Mouse (Mus musculus) liver, adult (tissue): ENCODE measurements around the gene Nr2c1.

Experiments
- GATA4 ChIP-seq: IDR thresholded peaks from 2 replicates; pipeline ENCODE4 v1.6.1; 2014; ENCODE audit warnings: mild to moderate bottlenecking, low read length; ENCODE audit not compliant: insufficient replicate concordance

Nr2c1 gene

GRCm38 (mm10) chr10:94231025-94231424 is 83.2 kb downstream of the Nr2c1 start:
- no peak for TF ChIP-seq GATA4

GRCm38 (mm10) chr10:94235200-94235599 is 87.4 kb downstream of the Nr2c1 start:
- TF ChIP-seq GATA4, result no peak

- TF ChIP-seq GATA4, result no peak
Measured at GRCm38 (mm10) chr10:94241346-94241745, 93.5 kb downstream of the Nr2c1 start.
